Mouse (Mus musculus): ENCODE results near the gene Ciart. TPM values are rescaled to one million over a fixed set of nuclear protein-coding genes. Genes with fewer than 3 reads are reported as not detected.

Gene Ciart
- polyA plus RNA-seq, 1 experiment, result 4.4 TPM

DNA sequence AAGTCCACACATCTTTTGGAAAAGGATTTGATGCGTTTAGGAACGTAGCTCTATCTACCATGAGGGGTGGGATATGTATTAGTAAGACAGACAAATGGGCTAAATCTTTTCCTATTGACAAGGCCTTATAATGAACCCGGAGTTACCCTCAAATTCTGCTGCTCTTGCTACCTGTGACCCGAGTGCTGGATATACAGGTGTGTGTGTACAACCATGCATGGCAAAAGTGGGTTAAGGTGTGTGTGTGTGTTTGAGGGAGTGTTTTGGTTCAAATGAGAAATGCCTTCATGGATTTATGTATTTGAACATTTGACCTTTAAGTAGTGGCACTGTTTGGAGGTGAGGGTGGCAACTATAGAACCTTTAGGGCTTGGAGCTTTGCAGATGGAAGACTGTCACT is 53.0 kb downstream of the Ciart start:
- Histone ChIP-seq H3K79me3 (ENCODE audit: low read depth) (no peaks in the 10 kb centered on the region), H3ac (ENCODE audit: control insufficient read depth, insufficient read length, low read depth) (no peak overlapping the region), H3K79me2 (ENCODE audit: control insufficient read depth, insufficient read depth) (no peaks in the 10 kb centered on the region), H3K36me3 (ENCODE audit: control insufficient read depth, insufficient read depth) (peaks cover 66% of the 10 kb centered on the region), H3K4me3 (ENCODE audit: insufficient read depth, poor library complexity, severe bottlenecking) (no peak overlapping the region), H3K27me3 (ENCODE audit: control insufficient read depth, insufficient read depth, insufficient read length) (no peaks in the 10 kb centered on the region)
- TF ChIP-seq FOSL1 (IDR thresholded peaks at IDR 0.05; ENCODE audit: insufficient read depth, low read length, poor library complexity, severe bottlenecking), result no peak
- no peak for TF ChIP-seq CEBPB (IDR thresholded peaks at IDR 0.05; ENCODE audit: low read depth)
- no peak for TF ChIP-seq USF1 (IDR thresholded peaks at IDR 0.05; ENCODE audit: low read depth)
- TF ChIP-seq CTCF (IDR thresholded peaks at IDR 0.05; ENCODE audit: control insufficient read depth, insufficient read depth, insufficient read length), result no peak
- no peak for TF ChIP-seq MAX (IDR thresholded peaks at IDR 0.05)
- TF ChIP-seq MYOD1 (IDR thresholded peaks at IDR 0.05; ENCODE audit: control insufficient read depth, insufficient read length, low read depth), result no peak
- TF ChIP-seq MYOG (IDR thresholded peaks at IDR 0.05; ENCODE audit: control insufficient read depth, extremely low read depth, insufficient read length), result no peak

Other genes with a start within 250 kb of the Ciart start
- gene Mcl1, start 223.5 kb downstream of the Ciart start, polyA plus RNA-seq (2012; fragmentation: generic; extraction: Trizol), result 46.4 TPM
- gene Adamtsl4, start 194.3 kb downstream of the Ciart start, polyA plus RNA-seq (2012; fragmentation: generic; extraction: Trizol), result 3.1 TPM
- 189 TPM for gene Ecm1, start 142.7 kb downstream of the Ciart start, polyA plus RNA-seq (2012; fragmentation: generic; extraction: Trizol)
- gene Tars2, start 122.0 kb downstream of the Ciart start, polyA plus RNA-seq (2012; fragmentation: generic; extraction: Trizol), result 32.8 TPM
- gene Rprd2, start 63.4 kb downstream of the Ciart start, polyA plus RNA-seq (2012; fragmentation: generic; extraction: Trizol), result 7.7 TPM
- 26.7 TPM for gene Prpf3, start 26.4 kb downstream of the Ciart start, polyA plus RNA-seq (2012; fragmentation: generic; extraction: Trizol)
- 441 TPM for gene Mrps21, start 10.7 kb downstream of the Ciart start, polyA plus RNA-seq (2012; fragmentation: generic; extraction: Trizol)
- gene BC028528, start 9.8 kb upstream of the Ciart start, polyA plus RNA-seq (2012; fragmentation: generic; extraction: Trizol), result 8.7 TPM
- gene Aph1a, start 11.7 kb upstream of the Ciart start, polyA plus RNA-seq (2012; fragmentation: generic; extraction: Trizol), result 79.0 TPM
- not detected for gene Car14, start 22.4 kb upstream of the Ciart start, polyA plus RNA-seq (2012; fragmentation: generic; extraction: Trizol)
- gene Anp32e, start 47.0 kb upstream of the Ciart start, polyA plus RNA-seq (2012; fragmentation: generic; extraction: Trizol), result 66.3 TPM
- 103 TPM for gene Plekho1, start 113.8 kb upstream of the Ciart start, polyA plus RNA-seq (2012; fragmentation: generic; extraction: Trizol)
- gene Vps45, start 176.2 kb upstream of the Ciart start, polyA plus RNA-seq (2012; fragmentation: generic; extraction: Trizol), result 15.6 TPM
- gene Otud7b, start 222.3 kb upstream of the Ciart start, polyA plus RNA-seq (2012; fragmentation: generic; extraction: Trizol), result 12.5 TPM